Mouse (Mus musculus): ENCODE data around the gene Gm3448.

The Gm3448 gene

GRCm38 (mm10) chr17:14959979-14960378, 81.4 kb downstream of the Gm3448 start:
- no peak for DNase-seq (ENCODE audit: low spot score)

- no peak for DNase-seq (ENCODE audit: low spot score)
Measured at GRCm38 (mm10) chr17:14958686-14959327, 82.5 kb downstream of the Gm3448 start.

GRCm38 (mm10) chr17:14953452-14953851, 87.9 kb downstream of the Gm3448 start:
- DNase-seq (ENCODE audit: low spot score): no peak

- no peak for DNase-seq (ENCODE audit: low spot score)
Measured at GRCm38 (mm10) chr17:14949161-14949827, 92.0 kb downstream of the Gm3448 start.
